Mouse (Mus musculus) R1 (cell line): ENCODE data around the gene Camk1d.

Experiments used
- DNase-seq: peaks from one replicate; pipeline ENCODE4 v3.0.0-alpha.2; 2018; ENCODE audit warnings: low read depth, low spot score

The Camk1d gene

DNA sequence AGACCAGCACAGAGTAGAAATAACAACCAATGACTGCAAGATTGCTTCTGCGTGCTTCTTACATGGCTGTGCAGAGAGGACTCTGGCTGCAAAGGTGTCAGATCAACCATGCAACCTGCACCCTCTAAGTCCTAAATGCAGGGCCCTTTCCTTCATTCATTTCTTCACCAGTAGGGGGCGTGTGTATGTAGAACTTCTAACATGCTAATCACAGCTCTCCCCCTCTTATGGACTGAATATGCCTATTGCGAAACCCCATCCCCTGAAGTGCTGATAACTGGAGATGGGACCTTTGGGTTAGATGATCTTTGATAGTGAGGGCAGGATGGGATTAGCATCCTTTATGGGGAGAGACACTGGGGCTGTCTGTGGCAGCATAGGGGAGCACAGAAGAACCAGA, 310.5 kb downstream of the Camk1d start:
- DNase-seq = peak; percentile 76

DNA sequence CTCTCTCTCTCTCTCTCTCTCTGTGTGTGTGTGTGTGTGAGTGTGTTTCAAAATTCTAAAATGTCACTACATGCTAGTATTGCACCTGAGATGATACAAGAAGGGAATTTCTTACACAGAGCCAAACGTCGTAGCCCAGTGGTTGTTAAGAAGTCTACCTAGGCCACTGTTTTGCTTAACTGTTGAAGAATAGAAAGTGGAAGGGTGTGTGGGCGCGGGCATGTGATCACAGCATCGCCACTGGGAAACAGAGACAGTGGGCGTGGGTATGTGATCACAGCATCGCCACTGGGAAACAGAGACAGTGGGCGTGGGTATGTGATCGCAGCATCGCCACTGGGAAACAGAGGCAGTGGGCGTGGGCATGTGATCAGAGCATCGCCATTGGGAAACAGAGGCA, 312.3 kb downstream of the Camk1d start:
- DNase-seq = peak; percentile 22

- no peak for DNase-seq
Measured at GRCm38 (mm10) chr2:5398505-5398904, 315.8 kb downstream of the Camk1d start.

GRCm38 (mm10) chr2:5398043-5398442, 316.3 kb downstream of the Camk1d start:
- no peak for DNase-seq

DNA sequence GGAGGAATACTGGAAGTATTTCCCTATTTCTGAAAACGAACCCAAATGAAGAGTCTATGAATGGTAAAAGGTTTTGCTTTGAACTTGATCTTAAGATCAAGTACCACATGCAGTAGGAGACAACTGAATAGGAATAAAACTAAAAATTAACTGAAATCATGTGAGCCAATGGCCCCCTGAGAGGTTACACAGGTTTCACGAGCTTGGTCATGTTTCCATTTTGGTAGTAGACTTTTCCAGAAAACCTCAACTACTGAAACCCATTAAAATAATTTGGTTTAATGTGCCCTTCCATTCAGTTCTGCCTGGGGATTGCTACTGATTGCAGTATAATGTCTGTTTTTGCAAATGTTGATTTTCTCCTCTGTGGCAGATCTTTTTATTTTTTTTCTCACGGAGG, 316.8 kb downstream of the Camk1d start:
- no peak for DNase-seq

GRCm38 (mm10) chr2:5396415-5396814, 317.9 kb downstream of the Camk1d start:
- DNase-seq = no peak

DNA sequence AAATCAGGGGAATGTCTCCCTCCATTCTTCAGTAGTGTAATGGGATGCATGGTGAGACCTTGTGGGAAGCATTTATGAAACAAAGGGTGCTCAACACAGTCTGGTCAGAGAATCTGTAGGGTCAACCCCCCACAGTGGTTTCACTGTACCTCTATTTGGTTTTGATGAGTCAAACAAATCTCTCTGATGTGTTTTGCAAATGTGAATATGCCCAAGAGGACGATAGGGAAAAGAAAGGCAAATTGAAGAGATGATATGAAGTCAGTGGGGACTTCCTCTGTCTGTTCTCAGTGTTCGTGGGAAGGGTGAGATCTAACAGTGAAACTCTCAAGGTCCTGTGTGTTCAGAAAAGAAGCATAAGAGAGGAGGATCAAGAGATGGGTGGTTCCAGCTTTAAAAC, 318.4 kb downstream of the Camk1d start:
- no peak for DNase-seq

DNA sequence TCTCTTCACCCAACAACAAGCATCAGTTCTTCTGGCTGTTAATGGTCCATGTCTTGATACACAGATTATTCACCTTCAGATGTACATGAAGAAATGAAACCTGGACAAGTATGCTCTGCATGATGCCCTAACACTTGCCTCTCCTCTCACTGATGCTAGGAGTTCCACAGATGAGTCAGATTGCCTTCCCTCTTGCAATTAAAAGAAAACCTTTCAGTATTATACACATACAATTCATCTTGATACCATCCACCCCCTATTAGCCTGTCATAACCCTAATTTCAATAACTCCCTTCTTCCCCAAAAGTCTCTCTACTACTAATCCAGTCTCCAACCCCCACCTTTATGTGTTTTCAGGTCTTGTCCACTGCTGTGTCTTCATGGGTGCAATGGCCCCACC, 321.4 kb downstream of the Camk1d start:
- DNase-seq = no peak

DNA sequence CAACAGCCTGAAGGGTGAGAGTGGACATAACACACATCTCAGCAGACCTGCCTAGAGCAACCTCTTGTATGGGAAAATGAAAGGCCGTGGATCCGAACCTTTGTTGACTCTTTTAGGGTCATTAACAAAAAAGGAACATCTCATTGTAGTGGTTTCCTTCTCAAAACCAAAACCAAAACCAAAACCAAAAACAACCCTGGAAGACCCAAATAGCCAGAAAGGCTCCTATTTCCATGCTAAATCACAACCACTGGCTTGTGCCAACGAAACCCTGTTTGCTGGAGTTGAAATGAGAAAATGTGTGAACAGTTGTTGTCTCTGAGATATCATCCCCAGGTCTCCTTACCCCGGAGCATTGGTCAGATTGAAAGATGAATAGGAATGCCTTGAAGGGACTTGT, 321.8 kb downstream of the Camk1d start:
- DNase-seq = no peak

GRCm38 (mm10) chr2:5388381-5388780, 325.9 kb downstream of the Camk1d start:
- DNase-seq = no peak

- no peak for DNase-seq
Measured at GRCm38 (mm10) chr2:5381712-5382710, 332.3 kb downstream of the Camk1d start.

DNA sequence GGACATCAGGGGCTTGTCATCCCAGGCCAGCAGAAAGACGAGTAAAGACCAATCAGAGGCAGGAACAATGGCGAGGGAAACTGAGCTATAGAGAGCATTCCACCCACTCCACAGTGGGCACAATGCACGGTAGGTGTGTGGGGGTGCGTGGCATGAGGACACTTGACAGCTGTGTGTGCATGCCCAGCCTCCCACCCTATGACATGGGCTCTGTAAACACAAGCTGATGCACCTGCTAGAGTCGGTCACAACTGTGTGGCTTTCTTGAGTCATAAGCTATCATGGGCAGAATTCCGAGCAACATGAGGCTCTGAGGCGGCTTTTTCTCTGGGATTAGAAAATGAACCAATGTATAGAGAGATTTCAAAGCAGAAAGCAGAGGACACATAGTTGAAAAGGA, 333.3 kb downstream of the Camk1d start:
- no peak for DNase-seq

DNA sequence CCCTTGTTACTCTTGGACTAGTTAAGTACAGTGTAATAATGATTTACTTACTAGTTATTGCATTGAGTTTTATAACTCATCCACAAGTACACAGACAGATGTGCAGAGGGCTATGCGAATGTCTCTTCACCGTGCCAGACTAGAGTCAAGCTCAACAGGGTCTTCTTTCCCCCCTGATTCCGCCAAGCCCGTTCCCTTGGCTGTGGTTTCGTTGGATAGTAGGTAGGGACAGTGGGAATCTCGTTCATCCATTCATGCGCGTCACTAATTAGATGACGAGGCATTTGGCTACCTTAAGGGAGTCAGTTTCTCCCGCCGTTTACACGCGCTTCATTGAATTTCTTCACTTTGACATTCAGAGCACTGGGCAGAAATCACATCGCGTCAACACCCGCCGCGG, 335.4 kb downstream of the Camk1d start:
- peak; percentile 66 for DNase-seq

GRCm38 (mm10) chr2:5378066-5378672, 336.1 kb downstream of the Camk1d start:
- DNase-seq = no peak

GRCm38 (mm10) chr2:5372886-5373429, 341.4 kb downstream of the Camk1d start:
- peak; percentile 72 for DNase-seq

DNA sequence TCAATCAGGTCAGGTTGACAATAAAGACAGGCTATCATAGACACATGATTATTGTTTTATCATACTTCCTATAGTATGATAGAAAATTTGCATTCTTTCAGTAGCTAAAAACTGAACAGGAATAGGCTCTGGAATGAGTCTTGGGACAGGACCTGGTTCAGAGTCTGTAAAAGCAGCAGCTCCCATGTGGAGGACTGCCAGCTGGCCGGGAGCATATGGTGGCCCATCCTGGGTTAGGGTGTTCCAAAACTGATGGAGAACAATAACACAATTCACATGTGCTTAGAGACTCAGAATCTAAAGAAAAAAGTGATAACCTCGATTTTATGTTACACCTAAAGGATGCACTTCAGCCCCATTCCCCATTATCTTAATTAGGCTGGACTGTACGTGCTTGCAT, 343.0 kb downstream of the Camk1d start:
- DNase-seq = no peak

DNA sequence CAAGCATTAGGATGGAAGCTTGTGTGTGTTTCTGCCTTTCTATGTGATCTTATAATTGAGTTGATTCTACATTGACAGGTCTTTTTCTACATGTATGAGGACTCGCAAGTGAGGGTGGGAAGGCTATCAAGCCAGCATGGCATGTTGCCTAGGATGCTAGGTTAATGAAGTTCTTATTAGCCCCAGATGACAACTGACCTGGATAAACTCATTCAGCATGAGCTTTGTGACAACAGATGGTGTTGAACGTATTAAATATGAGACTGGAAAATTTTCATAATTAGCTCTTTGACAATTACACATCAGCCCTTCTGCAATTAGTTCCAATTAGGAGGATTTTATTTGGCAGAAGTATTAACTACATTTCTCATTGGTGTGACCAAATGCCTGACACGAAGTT, 343.7 kb downstream of the Camk1d start:
- DNase-seq = no peak

DNA sequence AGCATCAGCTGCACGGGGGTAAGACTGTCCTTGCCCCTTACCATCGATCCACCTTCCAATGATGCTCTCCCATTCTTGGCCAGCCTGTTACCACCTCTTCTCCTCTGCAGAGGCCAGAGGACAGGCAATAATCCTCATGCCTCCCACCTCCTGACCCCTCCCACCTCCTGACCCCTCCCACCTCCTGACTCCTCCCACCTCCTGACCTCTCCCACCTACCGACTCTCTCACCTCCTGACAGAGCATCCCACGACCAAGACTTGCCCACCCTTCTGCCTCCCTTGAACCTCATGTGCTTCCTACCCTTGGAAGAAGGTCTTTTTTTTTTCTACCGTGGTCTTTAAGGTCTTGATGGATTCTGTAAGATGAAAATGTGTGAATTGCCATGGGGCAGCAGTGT, 350.5 kb downstream of the Camk1d start:
- peak; percentile 59 for DNase-seq

- no peak for DNase-seq
Measured at GRCm38 (mm10) chr2:5358049-5358448, 356.3 kb downstream of the Camk1d start.

- peak; percentile 90 for DNase-seq
Measured at GRCm38 (mm10) chr2:5357056-5357455, 357.3 kb downstream of the Camk1d start.

DNA sequence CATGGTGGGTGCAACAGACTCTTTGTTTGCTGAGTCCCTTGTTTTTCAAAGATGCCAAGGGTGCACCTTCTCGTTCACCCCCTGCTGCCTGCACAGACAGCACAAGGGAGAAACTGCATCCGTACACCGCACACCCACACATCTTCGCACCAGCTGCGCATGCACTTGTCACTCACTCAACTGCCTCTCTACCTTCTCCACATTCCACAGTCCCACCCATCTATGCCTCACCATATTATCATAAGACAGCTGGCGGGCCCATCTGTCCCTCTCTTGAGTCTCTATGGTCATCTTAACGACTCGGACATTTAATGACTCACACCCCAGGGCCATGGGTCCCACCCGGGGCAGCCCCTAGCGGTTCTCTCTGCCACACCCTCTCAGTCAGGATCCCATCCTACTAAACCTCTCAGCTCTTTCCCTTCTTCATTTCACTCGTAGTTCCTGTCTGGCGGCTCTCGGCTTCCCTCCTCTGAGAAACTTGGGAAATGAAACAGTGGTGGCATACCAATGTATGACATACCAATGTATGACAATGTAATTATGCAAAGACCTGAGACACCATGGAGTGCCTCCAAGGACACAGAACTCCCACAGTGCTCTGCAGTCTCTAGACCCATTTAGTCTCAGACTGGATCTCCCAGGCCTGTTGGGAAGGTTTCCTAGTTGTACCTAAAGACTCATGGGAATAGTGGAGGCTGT, 361.3 kb downstream of the Camk1d start:
- DNase-seq = peak; percentile 79

- no peak for DNase-seq
Measured at GRCm38 (mm10) chr2:5345344-5345743, 369.0 kb downstream of the Camk1d start.
